Mouse (Mus musculus): ENCODE measurements around the gene Vpreb3.

GRCm38 (mm10) chr10:75937851-75938643 is 4.8 kb upstream of the Vpreb3 start:
- TF ChIP-seq CTCF (conservative IDR thresholded peaks at IDR 0.05; ENCODE audit: low read length) (no peak), NANOG (IDR thresholded peaks at IDR 0.05; ENCODE audit: borderline replicate concordance, low read length) (peak; percentile 84), POU5F1 (IDR thresholded peaks at IDR 0.05; ENCODE audit: borderline replicate concordance, low read length) (no peak)
